Mouse (Mus musculus) T-helper 2 cell (primary cell): Measurements from ENCODE around the gene Ucp2.
"Not testable (repeated sequence)": the region's sequence is repeated elsewhere in the genome, so short reads cannot be mapped to it uniquely, and the experiment has no call there.

Source experiments
- in situ Hi-C: fragments of 300-600 bp; cut with MboI, MseI; formaldehyde crosslinking; loops from one replicate; pipeline ENCODE4 v1.15.1; 2025; ENCODE audit warnings: high pct_unique_total_duplicates

The Ucp2 gene

GRCm38 (mm10) chr7:100479823-100480164, 13.3 kb upstream of the Ucp2 start:
- in situ Hi-C loops: no loop called here

GRCm38 (mm10) chr7:100480175-100480574, 13.0 kb upstream of the Ucp2 start:
- in situ Hi-C loops: no loop called here

GRCm38 (mm10) chr7:100482046-100482445, 11.1 kb upstream of the Ucp2 start:
- in situ Hi-C loops: not testable (repeated sequence)

- in situ Hi-C loops: no loop called here
Measured at GRCm38 (mm10) chr7:100484493-100484892, 8.6 kb upstream of the Ucp2 start.

GRCm38 (mm10) chr7:100487301-100487700, 5.8 kb upstream of the Ucp2 start:
- in situ Hi-C loops: no loop called here

- in situ Hi-C loops: no loop called here
Measured at GRCm38 (mm10) chr7:100488474-100489048, 4.6 kb upstream of the Ucp2 start.

- in situ Hi-C loops: loop anchor here (10.0 kb wide), 1 partner anchor 1928 kb away; no protein-coding TSS in a partner anchor
Measured at GRCm38 (mm10) chr7:100492391-100493116, 583 bp upstream of the Ucp2 start.

- in situ Hi-C loops: loop anchor here (10.0 kb wide), 1 partner anchor 1929 kb away; no protein-coding TSS in a partner anchor
Measured at GRCm38 (mm10) chr7:100493484-100494414, 612 bp downstream of the Ucp2 start.

- in situ Hi-C loops: loop anchor here (10.0 kb wide), 1 partner anchor 1930 kb away; no protein-coding TSS in a partner anchor
Measured at GRCm38 (mm10) chr7:100494415-100494831, 1.3 kb downstream of the Ucp2 start.

GRCm38 (mm10) chr7:100495042-100495441, 1.9 kb downstream of the Ucp2 start:
- in situ Hi-C loops: loop anchor here (10.0 kb wide), 1 partner anchor 1930 kb away; no protein-coding TSS in a partner anchor

GRCm38 (mm10) chr7:100495581-100496251, 2.6 kb downstream of the Ucp2 start:
- in situ Hi-C loops: loop anchor here (10.0 kb wide), 1 partner anchor 1931 kb away; no protein-coding TSS in a partner anchor

GRCm38 (mm10) chr7:100496371-100496770, 3.2 kb downstream of the Ucp2 start:
- in situ Hi-C loops: loop anchor here (10.0 kb wide), 1 partner anchor 1932 kb away; no protein-coding TSS in a partner anchor

GRCm38 (mm10) chr7:100496791-100497190, 3.7 kb downstream of the Ucp2 start:
- in situ Hi-C loops: loop anchor here (10.0 kb wide), 1 partner anchor 1932 kb away; no protein-coding TSS in a partner anchor

- in situ Hi-C loops: loop anchor here (10.0 kb wide), 1 partner anchor 1933 kb away; no protein-coding TSS in a partner anchor
Measured at GRCm38 (mm10) chr7:100497402-100497801, 4.3 kb downstream of the Ucp2 start.

- in situ Hi-C loops: loop anchor here (10.0 kb wide), 1 partner anchor 1933 kb away; no protein-coding TSS in a partner anchor
Measured at GRCm38 (mm10) chr7:100497982-100498381, 4.8 kb downstream of the Ucp2 start.

GRCm38 (mm10) chr7:100499465-100499864, 6.3 kb downstream of the Ucp2 start:
- in situ Hi-C loops: loop anchor here (10.0 kb wide), 1 partner anchor 1935 kb away; no protein-coding TSS in a partner anchor

- in situ Hi-C loops: no loop called here
Measured at GRCm38 (mm10) chr7:100500276-100500977, 7.3 kb downstream of the Ucp2 start.

- in situ Hi-C loops: no loop called here
Measured at GRCm38 (mm10) chr7:100501027-100501843, 8.1 kb downstream of the Ucp2 start.

- in situ Hi-C loops: no loop called here
Measured at GRCm38 (mm10) chr7:100501844-100502373, 8.8 kb downstream of the Ucp2 start.
